Mouse (Mus musculus): Measurements from ENCODE around the gene Mocs3. TPM values are rescaled to one million over a fixed set of nuclear protein-coding genes. Genes with fewer than 3 reads are reported as not detected.

Gene Mocs3
- polyA plus RNA-seq, 1 experiment = not detected

DNA sequence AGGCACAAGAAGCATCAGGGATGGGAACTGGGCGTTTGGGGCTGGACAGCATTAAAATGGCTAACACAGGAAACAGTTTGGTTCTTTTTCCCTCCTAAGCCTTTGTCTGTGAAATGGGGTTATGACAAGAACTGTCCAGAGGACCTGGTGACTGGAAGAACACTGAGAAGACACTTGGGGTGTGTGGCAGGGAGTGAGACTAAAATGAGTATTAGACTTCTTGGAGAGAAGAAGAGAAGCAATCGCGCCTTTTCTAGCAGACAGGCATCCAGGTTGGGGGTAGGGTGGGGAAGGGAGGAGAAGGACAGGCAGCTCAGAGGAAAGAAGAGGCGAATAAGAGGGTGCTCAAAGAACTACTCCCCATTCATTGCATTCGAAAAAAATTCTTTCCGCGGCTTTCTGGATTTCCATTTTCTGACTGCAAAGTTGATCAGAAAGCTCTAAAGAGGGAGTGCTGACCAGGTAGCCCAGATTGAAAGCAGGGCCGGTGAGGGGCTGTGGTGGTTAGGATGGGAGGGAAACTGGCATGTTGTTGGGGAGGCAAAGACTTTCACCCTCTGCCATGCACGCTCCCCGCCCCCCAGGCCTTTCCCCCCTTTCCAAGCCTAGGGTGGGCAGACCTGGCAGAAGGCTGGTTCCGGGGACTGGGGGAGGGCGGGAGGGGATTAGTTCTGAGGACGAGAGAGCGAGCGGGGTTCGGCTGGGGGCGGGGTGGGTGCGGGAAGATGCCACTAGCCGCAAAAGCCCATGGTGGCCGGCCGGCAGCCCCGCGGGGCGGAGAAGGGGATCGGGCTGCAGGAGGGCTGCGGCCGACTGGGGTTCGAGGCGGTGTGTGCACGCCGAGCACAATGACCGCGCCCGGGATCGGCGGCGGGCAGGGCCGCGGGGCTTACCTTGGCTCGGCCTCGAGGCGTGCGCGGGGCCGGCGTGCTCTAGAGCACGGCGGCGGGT is 24.5 kb upstream of the Mocs3 start:
- peaks cover 8% of the 10 kb centered on the region for H3K4me1 ChIP-seq (ENCODE audit: control insufficient read depth, insufficient read depth, low read length)
- H3K4me3 ChIP-seq (ENCODE audit: insufficient read depth, low read depth, low read length) = peak overlapping the region; percentile 92
- WGBS = under 1% methylated on average over 48 of the region's 49 CpGs
- TF ChIP-seq POLR2A (IDR thresholded peaks at IDR 0.05; ENCODE audit: insufficient read depth, low read depth, low read length) (0 out of 2 replicates have a peak, but pooled peaks have one; percentile 11), CTCF (IDR thresholded peaks at IDR 0.05; ENCODE audit: insufficient read depth, low read depth, low read length) (no peak)
- peak overlapping the region; percentile 92 for H3K27ac ChIP-seq (ENCODE audit: insufficient read depth, low read depth, low read length)

- 2% methylated on average over 82 of the region's 89 CpGs for WGBS
- peaks cover 8% of the 10 kb centered on the region for H3K4me1 ChIP-seq (ENCODE audit: control insufficient read depth, insufficient read depth, low read length)
- H3K4me3 ChIP-seq (ENCODE audit: insufficient read depth, low read depth, low read length) = peak within 1 kb of the TSS; percentile 92
- H3K27ac ChIP-seq (ENCODE audit: insufficient read depth, low read depth, low read length) = peak within 1 kb of the TSS; percentile 99
- TF ChIP-seq POLR2A (IDR thresholded peaks at IDR 0.05; ENCODE audit: insufficient read depth, low read depth, low read length) = peak; percentile 44; the same call in 1 of the 2 replicates
- peak; percentile 66 for TF ChIP-seq CTCF (IDR thresholded peaks at IDR 0.05; ENCODE audit: insufficient read depth, low read depth, low read length)
Measured at GRCm38 (mm10) chr2:168206725-168207644, 23.4 kb upstream of the Mocs3 start, which contains the start of gene Adnp. TSS of gene Adnp (minus strand) at chr2:168207112.

DNA sequence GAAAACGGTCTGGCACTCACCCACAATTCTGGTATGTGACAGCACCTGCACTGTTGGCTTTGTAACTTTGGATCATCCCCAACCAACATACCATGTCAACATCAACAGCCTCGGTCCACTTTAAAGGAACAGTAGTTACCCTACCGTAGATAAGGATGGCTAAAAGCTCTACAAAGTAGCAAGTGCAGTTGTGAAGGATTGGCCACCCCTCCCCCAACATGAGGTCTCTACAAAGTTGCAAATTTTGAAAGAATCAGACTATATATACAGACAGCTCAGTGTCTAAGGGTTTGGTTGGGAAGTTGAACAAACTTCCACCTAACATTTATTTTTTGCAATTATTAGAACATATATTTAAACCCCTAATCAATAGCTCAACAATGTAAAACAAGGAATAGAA is 22.5 kb upstream of the Mocs3 start:
- H3K27ac ChIP-seq (ENCODE audit: insufficient read depth, low read depth, low read length) = peak overlapping the region; percentile 99
- WGBS = 92% methylated on average over 3 of the region's 3 CpGs

GRCm38 (mm10) chr2:168213788-168214397 is 16.5 kb upstream of the Mocs3 start:
- TF ChIP-seq POLR2A (IDR thresholded peaks at IDR 0.05; ENCODE audit: insufficient read depth, low read depth, low read length) (no peak), CTCF (IDR thresholded peaks at IDR 0.05; ENCODE audit: insufficient read depth, low read depth, low read length) (no peak)

More for the DNA sequence above, 22.5 kb upstream of the Mocs3 start:
- no peak overlapping the region for H3K4me3 ChIP-seq (ENCODE audit: insufficient read depth, low read depth, low read length)
- H3K4me1 ChIP-seq (ENCODE audit: control insufficient read depth, insufficient read depth, low read length) = peaks cover 8% of the 10 kb centered on the region
- TF ChIP-seq POLR2A (IDR thresholded peaks at IDR 0.05; ENCODE audit: insufficient read depth, low read depth, low read length) (no peak), CTCF (IDR thresholded peaks at IDR 0.05; ENCODE audit: insufficient read depth, low read depth, low read length) (no peak)

GRCm38 (mm10) chr2:168223326-168223725 is 7.1 kb upstream of the Mocs3 start:
- Histone ChIP-seq H3K4me1 (ENCODE audit: control insufficient read depth, insufficient read depth, low read length) (no peaks in the 10 kb centered on the region), H3K27ac (ENCODE audit: insufficient read depth, low read depth, low read length) (no peak overlapping the region), H3K4me3 (ENCODE audit: insufficient read depth, low read depth, low read length) (no peak overlapping the region)
- no peak for TF ChIP-seq POLR2A (IDR thresholded peaks at IDR 0.05; ENCODE audit: insufficient read depth, low read depth, low read length)
- TF ChIP-seq CTCF (IDR thresholded peaks at IDR 0.05; ENCODE audit: insufficient read depth, low read depth, low read length) = no peak
- WGBS = 79% methylated on average over 6 of the region's 6 CpGs

More at GRCm38 (mm10) chr2:168213788-168214397, 16.5 kb upstream of the Mocs3 start:
- WGBS = 51% methylated on average over 5 of the region's 5 CpGs
- H3K27ac ChIP-seq (ENCODE audit: insufficient read depth, low read depth, low read length) = no peak overlapping the region
- no peaks in the 10 kb centered on the region for H3K4me1 ChIP-seq (ENCODE audit: control insufficient read depth, insufficient read depth, low read length)
- no peak overlapping the region for H3K4me3 ChIP-seq (ENCODE audit: insufficient read depth, low read depth, low read length)

DNA sequence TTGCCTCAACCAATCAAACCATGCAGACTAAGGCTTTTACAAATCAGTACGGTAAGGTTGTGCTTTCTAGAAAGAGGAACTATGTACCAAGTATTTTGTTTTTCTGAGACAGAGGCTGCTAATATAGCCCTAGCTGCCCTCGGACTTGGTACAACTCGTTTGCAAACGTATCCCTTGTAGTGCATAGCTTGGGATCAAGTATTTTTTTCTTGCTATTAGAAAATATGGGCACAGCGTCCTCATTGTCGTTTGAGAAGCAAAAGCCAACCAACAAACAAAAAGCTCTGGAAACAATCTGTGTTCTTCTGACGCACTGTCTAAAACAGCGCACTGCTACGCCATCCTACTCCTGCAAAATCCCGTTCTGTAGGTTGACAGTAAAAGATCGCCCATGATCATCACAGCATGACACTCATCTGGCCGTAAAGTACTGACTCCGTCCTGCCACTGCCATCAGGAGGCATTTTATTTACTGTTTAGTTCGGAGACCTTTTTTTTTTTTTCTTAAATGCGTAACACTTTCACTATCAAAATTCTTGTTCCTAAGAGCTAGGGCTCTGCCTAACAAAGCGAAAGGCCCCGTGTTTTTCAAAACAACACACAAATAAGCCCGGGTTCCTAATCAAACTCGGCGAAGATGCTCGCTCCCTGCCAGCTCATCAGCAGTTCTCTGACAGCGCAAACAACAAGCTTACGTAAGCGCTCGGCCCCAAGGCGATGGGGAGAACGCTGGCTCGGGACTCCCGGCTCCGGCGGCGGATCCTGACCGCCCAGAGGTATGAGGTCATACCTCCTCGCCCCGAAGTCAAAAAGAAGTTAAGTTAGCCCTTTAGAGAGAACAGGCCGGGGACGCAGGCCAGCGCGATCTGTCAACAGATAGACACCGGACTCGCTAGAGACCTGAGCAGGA is 1.1 kb upstream of the Mocs3 start:
- H3K27ac ChIP-seq (ENCODE audit: insufficient read depth, low read depth, low read length) = peak overlapping the region; percentile 98; the same call in 1 of the 2 replicates
- peak overlapping the region; percentile 65 for H3K4me3 ChIP-seq (ENCODE audit: insufficient read depth, low read depth, low read length)
- no peak for TF ChIP-seq CTCF (IDR thresholded peaks at IDR 0.05; ENCODE audit: insufficient read depth, low read depth, low read length)
- no peak for TF ChIP-seq POLR2A (IDR thresholded peaks at IDR 0.05; ENCODE audit: insufficient read depth, low read depth, low read length)
- 16% methylated on average over 41 of the region's 41 CpGs for WGBS
- peaks cover 16% of the 10 kb centered on the region for H3K4me1 ChIP-seq (ENCODE audit: control insufficient read depth, insufficient read depth, low read length)

DNA sequence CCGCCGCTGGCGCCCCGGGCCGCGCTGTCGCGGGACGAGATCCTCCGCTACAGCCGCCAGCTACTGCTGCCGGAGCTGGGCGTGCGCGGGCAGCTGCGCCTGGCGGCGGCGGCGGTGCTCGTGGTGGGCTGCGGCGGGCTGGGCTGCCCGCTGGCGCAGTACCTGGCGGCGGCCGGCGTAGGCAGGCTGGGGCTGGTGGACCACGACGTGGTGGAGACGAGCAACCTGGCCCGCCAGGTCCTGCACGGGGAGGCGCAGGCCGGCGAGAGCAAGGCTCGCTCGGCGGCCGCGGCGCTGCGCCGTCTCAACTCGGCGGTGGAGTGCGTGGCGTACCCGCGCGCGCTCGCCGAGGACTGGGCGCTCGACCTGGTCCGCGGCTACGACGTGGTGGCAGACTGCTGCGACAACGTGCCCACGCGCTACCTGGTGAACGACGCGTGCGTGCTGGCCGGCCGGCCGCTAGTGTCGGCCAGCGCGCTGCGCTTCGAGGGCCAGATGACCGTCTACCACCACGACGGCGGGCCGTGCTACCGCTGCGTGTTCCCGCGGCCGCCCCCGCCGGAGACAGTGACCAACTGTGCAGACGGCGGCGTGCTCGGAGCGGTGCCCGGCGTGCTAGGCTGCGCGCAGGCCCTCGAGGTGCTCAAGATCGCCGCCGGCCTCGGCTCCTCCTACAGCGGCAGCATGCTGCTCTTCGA is 500 bp downstream of the Mocs3 start:
- Histone ChIP-seq H3K4me3 (ENCODE audit: insufficient read depth, low read depth, low read length) (peak overlapping the region; percentile 65), H3K27ac (ENCODE audit: insufficient read depth, low read depth, low read length) (peak overlapping the region; percentile 98; the same call in 1 of the 2 replicates)
- TF ChIP-seq POLR2A (IDR thresholded peaks at IDR 0.05; ENCODE audit: insufficient read depth, low read depth, low read length) = no peak
- no peak for TF ChIP-seq CTCF (IDR thresholded peaks at IDR 0.05; ENCODE audit: insufficient read depth, low read depth, low read length)

More for the DNA sequence above, 500 bp downstream of the Mocs3 start:
- H3K4me1 ChIP-seq (ENCODE audit: control insufficient read depth, insufficient read depth, low read length) = peaks cover 16% of the 10 kb centered on the region
- 2% methylated on average over 105 of the region's 105 CpGs for WGBS
